Comparison of ENCODE assay signal across 8 mouse cellular contexts in genomic region chr1:161379685-161380424, GRCm38 (mm10). TPM values are rescaled to one million over a fixed set of nuclear protein-coding genes. Genes with fewer than 3 reads are reported as not detected.
DNase-seq lines count a peak whose midpoint lies in the region; ATAC-seq and TF ChIP-seq lines count a peak whose summit lies in the region.
"Had no signal": no experiment of that assay in that cellular context is flagged by ENCODE, and none has a peak within 500 bp of the region (broad histone marks: within the 10 kb centered on the region; RNA-seq: fewer than 3 reads in every experiment).

No protein-coding gene starts in this region.

- no peak for TF ChIP-seq CTCF in forebrain, postnatal 0 days (IDR thresholded peaks at IDR 0.05; ENCODE audit: low read depth)

- 19% methylated on average over 11 of the region's 11 CpGs for WGBS in hindbrain, embryonic 15.5 days
- WGBS in hindbrain, embryonic 12.5 days: 29% methylated on average over 11 of the region's 11 CpGs
- 3% methylated on average over 11 of the region's 11 CpGs for WGBS in forebrain, postnatal 0 days

- ATAC-seq in hindbrain, embryonic 15.5 days (ENCODE audit: low FRiP score, low read depth): peak; percentile 74
- no peak for ATAC-seq in hindbrain, embryonic 12.5 days (ENCODE audit: low FRiP score)
- ATAC-seq in forebrain, postnatal 0 days: peak; percentile 92

- H3K9me3 ChIP-seq in hindbrain, embryonic 15.5 days: no peaks in the 10 kb centered on the region
- no peaks in the 10 kb centered on the region for H3K9me3 ChIP-seq in hindbrain, embryonic 12.5 days (replicated peaks)
- no peaks in the 10 kb centered on the region for H3K9me3 ChIP-seq in forebrain, postnatal 0 days (ENCODE audit: low read length)
- H3K9me3 ChIP-seq: liver, embryonic 15.5 days had no signal

- no peak overlapping the region for H3K9ac ChIP-seq in hindbrain, embryonic 15.5 days
- no peak overlapping the region for H3K9ac ChIP-seq in hindbrain, embryonic 12.5 days
- H3K9ac ChIP-seq in forebrain, postnatal 0 days: no peak overlapping the region
- H3K9ac ChIP-seq: liver, embryonic 15.5 days had no signal

- no peaks in the 10 kb centered on the region for H3K27me3 ChIP-seq in hindbrain, embryonic 15.5 days
- no peaks in the 10 kb centered on the region for H3K27me3 ChIP-seq in hindbrain, embryonic 12.5 days
- H3K27me3 ChIP-seq in forebrain, postnatal 0 days (ENCODE audit: insufficient read depth, low read length): peaks cover 3% of the 10 kb centered on the region; the same call in 1 of the 2 replicates
- H3K27me3 ChIP-seq: liver, embryonic 15.5 days had no signal

- H3K4me3 ChIP-seq in hindbrain, embryonic 15.5 days: no peak overlapping the region
- H3K4me3 ChIP-seq in hindbrain, embryonic 12.5 days: no peak overlapping the region
- H3K4me3 ChIP-seq in forebrain, postnatal 0 days (ENCODE audit: low read depth, low read length): no peak overlapping the region
- H3K4me3 ChIP-seq: liver, embryonic 15.5 days had no signal

- no peaks in the 10 kb centered on the region for H3K36me3 ChIP-seq in hindbrain, embryonic 15.5 days
- H3K36me3 ChIP-seq in hindbrain, embryonic 12.5 days: no peaks in the 10 kb centered on the region
- H3K36me3 ChIP-seq in forebrain, postnatal 0 days (ENCODE audit: insufficient read depth): no peaks in the 10 kb centered on the region
- H3K36me3 ChIP-seq: liver, embryonic 15.5 days had no signal

- H3K4me1 ChIP-seq in hindbrain, embryonic 15.5 days (replicated peaks): peaks cover 11% of the 10 kb centered on the region; the same call in 1 of the 2 replicates
- 0 out of 2 replicates have a peak, but pooled peaks cover 2% of the 10 kb centered on the region for H3K4me1 ChIP-seq in hindbrain, embryonic 12.5 days
- 0 out of 2 replicates have a peak, but pooled peaks cover 6% of the 10 kb centered on the region for H3K4me1 ChIP-seq in forebrain, postnatal 0 days (ENCODE audit: insufficient read depth)
- H3K4me1 ChIP-seq: liver, embryonic 15.5 days had no signal

- H3K4me2 ChIP-seq in hindbrain, embryonic 15.5 days: 0 out of 2 replicates have a peak overlapping the region, but pooled peaks have one; percentile 13
- H3K4me2 ChIP-seq in hindbrain, embryonic 12.5 days (replicated peaks): no peak overlapping the region
- H3K4me2 ChIP-seq in forebrain, postnatal 0 days (ENCODE audit: low read depth): 0 out of 2 replicates have a peak overlapping the region, but pooled peaks have one; percentile 15
- H3K4me2 ChIP-seq: liver, embryonic 15.5 days had no signal

- intact Hi-C loops in left cerebral cortex, postnatal 4 days (cut with DNase I): no loop called here

- no peak overlapping the region for H3K27ac ChIP-seq in hindbrain, embryonic 15.5 days (replicated peaks)
- H3K27ac ChIP-seq in hindbrain, embryonic 12.5 days: no peak overlapping the region
- H3K27ac ChIP-seq in forebrain, postnatal 0 days (ENCODE audit: low read depth, low read length): 0 out of 2 replicates have a peak overlapping the region, but pooled peaks have one; percentile 10
- H3K27ac ChIP-seq: liver, embryonic 15.5 days had no signal

- DNase-seq in brain, adult 2 months (ENCODE audit: low read depth, low spot score): peak; percentile 41
- DNase-seq in forebrain, postnatal 0 days: peak; percentile 86
- DNase-seq in lung, postnatal 10 days: peak; percentile 58
- DNase-seq in left cerebral cortex, postnatal 4 days: no peak
- DNase-seq in right cerebral cortex, postnatal 25 days: no peak

RNA-seq across cellular contexts. Expression of gene Tnfsf4, which starts 15.4 kb away (rescaled TPM):
- polyA plus RNA-seq in hindbrain, embryonic 15.5 days (2015; fragmentation: Nextera tagmentation; extraction: Ambion mirVana): not detected in 2 replicates
- not detected in 2 replicates for polyA plus RNA-seq in hindbrain, embryonic 12.5 days (2016; fragmentation: Nextera tagmentation; extraction: Ambion mirVana)
- total RNA-seq in forebrain, postnatal 0 days (2014; rRNA removed): not detected in 2 replicates
- polyA plus RNA-seq in forebrain, postnatal 0 days (2015; fragmentation: Nextera tagmentation; extraction: Ambion mirVana): not detected in 2 replicates
- total RNA-seq in left cerebral cortex, postnatal 4 days (2021): not detected
- polyA plus RNA-seq: liver, embryonic 15.5 days had no signal

Comparison
In these comparisons a context has a peak if more than half of its experiments do, and no peak if none do; other contexts are left out.
1. DNase-seq: peak in brain, adult 2 months (single experiment), forebrain, postnatal 0 days (single experiment) and lung, postnatal 10 days (single experiment); none in left cerebral cortex, postnatal 4 days (single experiment) and right cerebral cortex, postnatal 25 days (single experiment).